Mouse (Mus musculus) c-Kit-positive CD71-negative TER-119-negative erythroid progenitor cells, embryonic 14.5 days (primary cell): Measurements from ENCODE around the gene Inpp5b.
A peak's percentile ranks its signal among the peaks of the same experiment; 100 is the strongest.

Experiments used
- DNase-seq: peaks from one replicate; pipeline ENCODE4 v3.0.0-alpha.2; 2013; ENCODE audit warnings: low read depth

The Inpp5b gene

DNA sequence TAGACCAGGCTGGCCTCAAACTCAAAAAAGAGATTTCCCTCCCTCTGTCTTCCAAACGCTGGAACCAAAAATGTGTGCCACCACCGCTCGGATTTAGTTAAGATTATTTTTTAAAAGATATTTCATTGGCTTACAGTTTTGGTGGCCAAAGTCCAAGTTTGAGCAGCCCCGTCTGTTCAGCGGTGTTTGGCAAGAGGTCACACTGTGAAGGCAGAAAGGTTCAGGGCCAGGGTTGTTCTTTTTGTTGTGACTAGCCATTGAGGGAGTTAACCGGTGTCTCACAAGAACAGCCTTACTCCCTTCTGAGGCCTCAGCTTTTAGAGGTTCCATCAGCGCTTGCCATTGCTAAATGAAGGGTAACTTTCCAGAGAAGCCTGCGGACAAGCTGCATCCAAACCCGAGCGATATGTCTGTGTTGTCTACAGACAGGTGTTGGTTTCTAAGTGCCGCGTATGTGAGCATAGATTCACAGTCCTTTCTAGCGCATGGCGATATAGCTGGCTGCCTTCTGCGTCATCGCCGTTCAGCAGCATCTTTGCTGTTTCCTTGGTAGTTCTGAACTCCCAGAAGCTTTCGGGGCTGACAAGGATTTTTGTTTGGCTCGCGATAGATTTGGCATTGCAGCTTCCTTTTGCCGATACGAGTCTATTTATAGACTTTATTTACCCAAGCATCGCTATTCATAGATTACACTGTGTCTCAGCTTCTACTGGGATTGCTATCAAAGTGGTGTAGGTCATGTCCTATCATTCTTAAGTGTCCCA is 24.3 kb downstream of the Inpp5b start:
- DNase-seq, result no peak

GRCm38 (mm10) chr4:124766566-124766940 is 24.9 kb downstream of the Inpp5b start:
- DNase-seq, result no peak

- no peak for DNase-seq
Measured at GRCm38 (mm10) chr4:124768963-124769591, 27.4 kb downstream of the Inpp5b start.

DNA sequence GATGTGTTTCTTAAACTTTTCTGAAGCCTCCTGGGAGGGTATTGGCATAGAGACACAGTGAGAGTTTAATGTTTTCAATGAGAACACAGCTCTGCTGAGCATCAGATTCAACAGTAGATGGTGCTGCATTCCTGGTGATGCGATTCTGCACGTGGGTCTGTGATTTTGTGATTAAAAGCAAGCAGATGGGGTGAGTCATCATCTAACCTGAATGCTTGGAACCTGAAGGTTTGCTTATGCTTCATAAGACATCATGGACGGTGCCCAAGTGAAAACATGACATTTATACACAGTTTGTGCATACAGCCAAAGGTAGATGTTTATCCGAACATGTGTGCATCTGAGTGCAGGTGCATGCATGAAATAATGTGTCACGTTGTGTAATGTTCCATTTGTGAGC is 29.0 kb downstream of the Inpp5b start:
- no peak for DNase-seq

- DNase-seq, result peak; percentile 45
Measured at GRCm38 (mm10) chr4:124772125-124772524, 30.5 kb downstream of the Inpp5b start.

- DNase-seq, result no peak
Measured at GRCm38 (mm10) chr4:124773449-124773848, 31.8 kb downstream of the Inpp5b start.

GRCm38 (mm10) chr4:124773995-124774394 is 32.3 kb downstream of the Inpp5b start:
- no peak for DNase-seq

- no peak for DNase-seq
Measured at GRCm38 (mm10) chr4:124774429-124774828, 32.8 kb downstream of the Inpp5b start.

DNA sequence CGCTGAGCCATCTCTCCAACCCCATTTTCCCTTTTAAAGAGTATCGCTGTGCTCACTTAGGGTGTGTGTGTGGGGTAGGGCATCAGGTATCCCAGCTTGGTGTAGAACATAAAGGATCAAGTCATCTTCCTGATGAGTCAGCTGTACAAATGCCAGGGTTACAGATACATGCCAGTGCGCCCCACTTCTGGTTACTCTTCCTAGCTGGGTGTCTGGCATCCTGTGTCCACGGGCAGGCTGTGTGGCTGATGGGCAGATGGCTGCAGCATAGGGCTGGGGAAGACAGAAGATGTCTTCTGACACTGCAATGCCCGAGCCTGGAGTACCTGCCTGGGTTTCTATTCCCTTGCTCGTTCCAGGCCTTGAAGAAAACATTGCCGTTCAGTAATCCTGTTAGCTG is 39.7 kb downstream of the Inpp5b start:
- DNase-seq, result no peak

GRCm38 (mm10) chr4:124782395-124782794 is 40.7 kb downstream of the Inpp5b start:
- no peak for DNase-seq

DNA sequence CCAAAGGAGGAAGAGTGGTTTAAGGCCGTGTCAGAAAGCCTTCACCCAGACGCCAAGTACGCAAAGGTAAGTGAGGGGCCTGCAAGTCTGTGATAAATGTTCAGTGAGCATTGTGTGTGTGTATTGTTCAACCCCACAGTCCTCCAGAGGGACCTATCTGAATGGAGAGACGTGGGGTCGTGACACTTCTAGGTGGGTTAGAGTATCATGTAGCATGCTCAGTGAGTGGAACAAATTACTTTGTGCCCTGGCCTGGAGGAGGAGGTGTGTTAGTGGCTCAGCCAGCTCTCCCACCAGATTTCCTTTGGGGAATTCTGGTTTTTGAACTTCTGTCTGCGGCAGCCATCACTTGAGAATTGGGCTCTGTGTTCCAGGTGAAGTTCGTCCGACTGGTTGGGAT is 42.3 kb downstream of the Inpp5b start:
- no peak for DNase-seq

DNA sequence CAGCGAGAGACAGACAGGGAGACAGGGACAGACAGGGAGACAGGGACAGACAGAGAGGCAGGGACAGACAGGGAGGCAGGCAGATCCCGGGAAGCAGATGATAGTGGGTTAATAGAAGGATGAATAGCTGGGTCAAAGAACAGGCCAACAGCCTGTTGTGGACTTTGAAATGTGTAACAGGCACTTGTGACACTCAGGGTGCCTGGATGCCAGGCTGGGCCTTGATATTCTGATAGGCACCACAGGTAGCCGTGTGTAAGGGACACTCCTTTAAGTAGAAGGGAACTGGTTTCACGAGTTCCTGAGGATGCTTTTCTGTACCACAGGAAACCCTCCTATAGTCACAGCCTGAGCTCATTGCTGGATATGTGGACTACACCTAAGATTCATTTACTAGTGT is 48.4 kb downstream of the Inpp5b start:
- no peak for DNase-seq

GRCm38 (mm10) chr4:124792114-124792513 is 50.5 kb downstream of the Inpp5b start:
- no peak for DNase-seq

DNA sequence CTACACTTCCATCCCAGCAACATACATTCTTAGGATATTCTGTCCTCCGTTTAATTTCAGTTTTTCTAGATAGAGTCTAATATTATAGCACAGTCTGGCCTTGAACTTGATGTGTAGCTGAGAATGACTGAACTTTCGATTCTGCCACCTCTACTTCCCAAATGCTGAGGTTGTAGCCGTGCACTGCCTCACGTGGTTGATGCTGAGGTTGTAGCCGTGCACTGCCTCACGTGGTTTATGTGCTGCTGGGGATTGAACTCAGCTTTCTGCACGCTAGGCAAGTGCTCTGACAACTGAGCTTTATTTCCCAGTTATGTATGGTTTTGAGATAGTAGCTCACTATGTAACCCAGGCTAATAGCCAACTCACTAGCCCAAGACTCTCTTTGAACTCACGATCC is 54.5 kb downstream of the Inpp5b start:
- no peak for DNase-seq

GRCm38 (mm10) chr4:124796913-124797312 is 55.3 kb downstream of the Inpp5b start:
- no peak for DNase-seq

GRCm38 (mm10) chr4:124801552-124802308 is 60.1 kb downstream of the Inpp5b start, which contains the start of gene Mtf1:
Gene Mtf1 (plus strand): TSS chr4:124802104.
- peak; percentile 92 for DNase-seq

GRCm38 (mm10) chr4:124802309-124803260 is 60.9 kb downstream of the Inpp5b start:
- peak; percentile 97 for DNase-seq

DNA sequence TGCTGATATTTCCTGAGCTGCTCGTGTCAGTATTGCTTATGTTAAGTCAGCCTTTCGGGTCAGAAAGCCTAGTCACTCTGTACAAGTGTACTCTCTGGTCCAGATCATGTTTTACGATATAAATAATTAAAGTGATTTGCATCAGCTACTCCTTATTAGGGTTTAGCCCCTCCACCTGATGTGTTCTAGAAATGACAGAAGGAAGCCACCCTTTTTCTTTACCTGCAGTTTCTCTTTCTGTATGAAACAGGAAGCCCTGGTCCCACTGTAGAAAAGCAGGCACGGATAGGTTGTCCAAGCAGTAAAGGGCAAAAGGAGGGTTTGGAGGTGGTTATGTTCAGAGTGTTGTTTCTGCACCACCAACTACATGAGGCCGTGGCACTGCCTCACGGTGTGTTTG is 61.8 kb downstream of the Inpp5b start:
- DNase-seq, result no peak

GRCm38 (mm10) chr4:124808511-124808910 is 66.9 kb downstream of the Inpp5b start:
- DNase-seq, result no peak

DNA sequence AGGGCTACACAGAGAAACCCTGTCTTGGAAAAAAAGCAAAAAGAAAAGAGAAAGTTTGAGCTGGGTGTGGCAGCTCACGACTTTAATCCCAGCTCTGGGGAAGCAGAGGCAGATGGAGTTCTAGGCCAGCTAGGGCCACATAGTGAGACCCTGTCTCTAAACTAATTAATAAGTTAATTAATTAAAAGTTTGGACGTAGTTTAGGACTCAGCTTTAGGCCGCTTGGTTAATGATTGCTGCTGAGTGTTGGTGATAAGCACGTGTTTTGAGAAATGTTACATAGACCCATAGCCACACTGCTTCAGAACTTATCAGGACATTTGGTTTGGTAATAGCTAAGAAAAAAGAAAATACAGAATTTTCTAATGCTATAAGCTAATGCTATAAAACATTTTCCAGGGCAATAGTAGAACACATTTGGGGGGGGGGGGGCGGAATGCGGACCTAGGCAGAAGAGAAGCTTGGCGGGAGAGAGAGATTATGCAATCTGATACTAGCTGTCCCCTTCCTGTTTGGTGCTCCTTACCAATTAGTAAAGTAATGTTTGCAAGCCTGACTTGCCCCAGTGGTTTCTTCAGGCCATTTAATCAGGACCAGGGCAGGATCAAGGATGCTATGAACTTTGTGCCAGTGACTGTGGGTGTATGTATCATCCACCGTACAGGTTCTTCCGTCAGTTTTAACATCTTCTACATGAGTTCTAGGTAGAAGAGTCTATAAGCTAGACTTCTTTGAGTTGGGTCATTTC is 67.7 kb downstream of the Inpp5b start:
- no peak for DNase-seq

GRCm38 (mm10) chr4:124810056-124810455 is 68.4 kb downstream of the Inpp5b start:
- no peak for DNase-seq
